Mouse (Mus musculus) erythroblast, embryonic 14.5 days (primary cell): ENCODE data around the gene Man1c1.

Experiments
- GATA1 ChIP-seq: IDR thresholded peaks from 2 replicates; pipeline ENCODE4 v1.6.1; 2012; ENCODE audit warnings: low read length, inconsistent platforms, mixed read lengths
- TAL1 ChIP-seq: IDR thresholded peaks from 3 replicates; pipeline ENCODE4 v1.6.1; 2012; ENCODE audit warnings: low read length, inconsistent platforms, mixed read lengths

DNA sequence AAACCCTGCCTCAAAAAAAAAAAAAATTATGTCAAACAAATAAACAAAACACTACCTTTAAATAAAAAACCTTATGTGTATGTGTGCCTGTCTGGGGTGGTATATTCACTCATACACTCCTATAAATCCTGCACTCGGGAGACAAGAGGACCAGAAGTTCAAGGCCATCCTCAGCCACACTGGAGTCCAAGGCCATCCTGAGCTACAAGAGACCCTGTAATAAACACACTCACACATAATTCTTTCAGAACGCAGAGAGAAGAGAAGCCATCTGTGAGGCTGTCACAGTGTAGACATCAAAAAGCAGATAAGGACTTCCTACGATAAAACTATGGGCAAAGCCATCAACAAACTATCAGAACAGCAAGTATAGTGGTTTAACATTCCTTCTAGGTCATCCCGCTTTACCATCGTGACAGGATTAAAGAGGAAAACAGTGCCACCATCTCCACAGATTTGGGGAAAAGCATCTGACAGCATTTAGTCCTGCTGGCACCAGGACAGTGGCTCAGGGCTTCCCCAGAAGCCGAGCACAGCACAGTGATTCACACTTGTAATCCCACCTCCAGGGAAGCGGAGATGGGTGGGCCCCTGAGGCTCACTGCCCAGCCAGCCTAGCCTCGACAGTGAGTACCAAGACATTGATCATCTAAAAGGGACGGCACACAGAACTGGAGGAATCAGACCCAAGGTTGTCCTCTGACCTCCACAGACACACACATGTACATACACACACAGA, 10.7 kb downstream of the Man1c1 start:
- TF ChIP-seq TAL1 (no peak), GATA1 (no peak)
